Mouse (Mus musculus) midbrain, embryonic 16.5 days (tissue): ENCODE data around the gene Ralb. TPM values are rescaled to one million over a fixed set of nuclear protein-coding genes. Genes with fewer than 3 reads are reported as not detected.

Experiments
- ATAC-seq: fragments of 200-750 bp; cut with Nextera tagmentation; 2 replicates; pipeline ENCODE4 v1.8.0; 2017; ENCODE audit warnings: moderate TSS enrichment
- H3K27ac ChIP-seq: fragments of 300-500 bp; sonication (generic); 2 replicates; pipeline ENCODE4 v1.5.1; 2014; ENCODE audit warnings: mild to moderate bottlenecking, low read length, mixed read lengths
- H3K27me3 ChIP-seq: fragments of 300-500 bp; sonication (generic); 2 replicates; pipeline ENCODE4 v1.6.1; 2014; ENCODE audit warnings: low read depth, low read length, mixed read lengths; ENCODE audit not compliant: control insufficient read depth, insufficient read depth
- H3K36me3 ChIP-seq: fragments of 300-500 bp; sonication (generic); 2 replicates; pipeline ENCODE4 v1.6.1; 2014; ENCODE audit warnings: mild to moderate bottlenecking, low read length, moderate library complexity, mixed read lengths; ENCODE audit not compliant: control insufficient read depth, insufficient read depth
- H3K4me1 ChIP-seq: fragments of 300-500 bp; sonication (generic); 2 replicates; pipeline ENCODE4 v1.6.1; 2014; ENCODE audit warnings: mild to moderate bottlenecking, low read length, mixed read lengths; ENCODE audit not compliant: control insufficient read depth, insufficient read depth
- H3K4me2 ChIP-seq: fragments of 300-500 bp; sonication (generic); 2 replicates; pipeline ENCODE4 v1.6.1; 2014; ENCODE audit warnings: mild to moderate bottlenecking, low read length, mixed read lengths
- H3K4me3 ChIP-seq: fragments of 300-500 bp; sonication (generic); 2 replicates; pipeline ENCODE4 v1.5.1; 2014; ENCODE audit warnings: low read depth, mild to moderate bottlenecking, low read length, moderate library complexity, mixed read lengths
- H3K9ac ChIP-seq: fragments of 300-500 bp; sonication (generic); 2 replicates; pipeline ENCODE4 v1.6.1; 2014; ENCODE audit warnings: low read depth, low read length, mixed read lengths
- H3K9me3 ChIP-seq: fragments of 300-500 bp; sonication (generic); replicated peaks from 2 replicates; pipeline ENCODE4 v1.6.1; 2014; ENCODE audit warnings: mild to moderate bottlenecking, low read length, mixed read lengths; ENCODE audit not compliant: control insufficient read depth, poor library complexity, severe bottlenecking
- WGBS: fragments of 180-500 bp; shearing (Covaris S2); extraction: QIAGEN DNeasy Blood & Tissue Kit; methylation state at CpG from one replicate; pipeline ENCODE4 v1.1.7; 2014; 5-methylcytosine and 5-hydroxymethylcytosine counted together
- polyA plus RNA-seq: library from polyadenylated mRNA; unstranded; fragments of >200 nt; fragmentation: Nextera tagmentation; extraction: Ambion mirVana; gene quantifications from 2 replicates; pipeline ENCODE4 v1.2.1, GENCODE M21; 2015

The Ralb gene
- polyA plus RNA-seq, 1 experiment from 2014 or later = 60.8 TPM

- Histone ChIP-seq H3K27me3 (no peaks in the 10 kb centered on the region), H3K4me2 (no peak overlapping the region), H3K27ac (no peak overlapping the region), H3K9me3 (no peaks in the 10 kb centered on the region), H3K4me1 (no peaks in the 10 kb centered on the region), H3K36me3 (no peaks in the 10 kb centered on the region), H3K4me3 (no peak overlapping the region), H3K9ac (no peak overlapping the region)
- 71% methylated on average over 6 of the region's 6 CpGs for WGBS
- ATAC-seq = no peak
These were observed 67.2 kb downstream of the Ralb start for GRCm38 (mm10) chr1:119437401-119437800.

DNA sequence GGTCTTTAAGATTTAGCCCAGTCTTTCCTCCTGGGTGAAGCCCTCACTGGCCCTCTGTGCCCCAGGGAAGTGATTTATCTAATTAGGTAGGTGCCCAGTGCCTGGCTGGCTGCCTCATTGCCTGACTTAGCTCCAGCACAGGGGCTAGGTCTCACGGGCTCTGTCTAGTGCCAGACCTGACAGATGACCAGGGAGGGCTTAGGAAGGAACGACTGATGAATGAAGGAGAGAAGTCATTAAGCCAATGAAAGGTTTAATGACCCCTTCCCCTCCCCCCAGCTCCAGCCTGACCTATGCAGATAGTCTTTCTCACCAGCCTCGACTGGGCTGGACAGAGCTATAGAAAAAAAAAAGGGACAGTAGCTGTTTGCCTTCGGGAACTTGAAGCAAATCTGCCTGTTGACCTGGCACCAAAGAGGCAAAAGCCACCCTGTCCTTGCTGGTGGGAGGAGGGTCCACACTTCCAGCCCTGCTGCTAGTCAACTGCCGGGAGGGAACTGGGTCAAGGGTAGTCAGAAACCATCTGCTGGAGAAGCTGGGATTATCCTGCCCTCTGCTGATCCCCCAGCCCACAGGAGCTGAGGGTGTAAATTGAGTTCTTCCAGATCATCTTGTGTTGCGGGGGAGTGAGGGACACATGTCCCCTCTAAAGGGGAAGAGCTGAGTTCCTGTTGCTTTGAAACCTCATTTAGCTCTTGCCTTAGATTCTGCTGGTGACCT is 80.3 kb downstream of the Ralb start:
- no peak for ATAC-seq
- 39% methylated on average over 6 of the region's 6 CpGs for WGBS

GRCm38 (mm10) chr1:119423510-119423909 is 81.1 kb downstream of the Ralb start:
- Histone ChIP-seq H3K4me1 (peaks cover 21% of the 10 kb centered on the region), H3K4me2 (no peak overlapping the region)

More for the DNA sequence above, 80.3 kb downstream of the Ralb start:
- Histone ChIP-seq H3K4me2 (no peak overlapping the region), H3K27me3 (peaks cover 19% of the 10 kb centered on the region), H3K27ac (no peak overlapping the region), H3K4me3 (no peak overlapping the region), H3K9ac (no peak overlapping the region), H3K36me3 (no peaks in the 10 kb centered on the region), H3K4me1 (peaks cover 21% of the 10 kb centered on the region), H3K9me3 (no peaks in the 10 kb centered on the region)

GRCm38 (mm10) chr1:119422460-119423015 is 82.1 kb downstream of the Ralb start:
- peaks cover 30% of the 10 kb centered on the region for H3K27me3 ChIP-seq
- no peaks in the 10 kb centered on the region for H3K36me3 ChIP-seq
- peak overlapping the region; percentile 98 for H3K4me2 ChIP-seq
- H3K4me1 ChIP-seq = peaks cover 21% of the 10 kb centered on the region
- ATAC-seq = no peak
- peak overlapping the region; percentile 70 for H3K9ac ChIP-seq
- no peaks in the 10 kb centered on the region for H3K9me3 ChIP-seq
- H3K4me3 ChIP-seq = peak overlapping the region; percentile 57
- under 1% methylated on average over 31 of the region's 32 CpGs for WGBS
- no peak overlapping the region for H3K27ac ChIP-seq

More at GRCm38 (mm10) chr1:119423510-119423909, 81.1 kb downstream of the Ralb start:
- Histone ChIP-seq H3K4me3 (no peak overlapping the region), H3K27ac (no peak overlapping the region), H3K27me3 (peaks cover 20% of the 10 kb centered on the region), H3K9me3 (no peaks in the 10 kb centered on the region), H3K36me3 (no peaks in the 10 kb centered on the region), H3K9ac (no peak overlapping the region)
- ATAC-seq = no peak
- 1% methylated on average over 14 of the region's 14 CpGs for WGBS

- Histone ChIP-seq H3K27me3 (peaks cover 35% of the 10 kb centered on the region), H3K9me3 (no peaks in the 10 kb centered on the region), H3K36me3 (no peaks in the 10 kb centered on the region), H3K9ac (peak within 1 kb of the TSS; percentile 70), H3K4me2 (peak within 1 kb of the TSS; percentile 98), H3K27ac (peak within 1 kb of the TSS; percentile 28), H3K4me1 (peaks cover 21% of the 10 kb centered on the region), H3K4me3 (peak within 1 kb of the TSS; percentile 57)
- ATAC-seq = peak; percentile 57
- WGBS = under 1% methylated on average over 67 of the region's 92 CpGs
These were observed 82.8 kb downstream of the Ralb start, which contains the start of gene Inhbb for GRCm38 (mm10) chr1:119421576-119422421. TSS of gene Inhbb (minus strand) at chr1:119422248.

- H3K9ac ChIP-seq = peak overlapping the region; percentile 70
- H3K27ac ChIP-seq = peak overlapping the region; percentile 28
- ATAC-seq = peak; percentile 14
- H3K9me3 ChIP-seq = no peaks in the 10 kb centered on the region
- H3K4me2 ChIP-seq = peak overlapping the region; percentile 98
- H3K36me3 ChIP-seq = no peaks in the 10 kb centered on the region
- H3K4me1 ChIP-seq = peaks cover 21% of the 10 kb centered on the region
- peaks cover 35% of the 10 kb centered on the region for H3K27me3 ChIP-seq
- H3K4me3 ChIP-seq = peak overlapping the region; percentile 57
- 0% methylated on average over 36 of the region's 78 CpGs for WGBS
These were observed 83.5 kb downstream of the Ralb start for GRCm38 (mm10) chr1:119420984-119421575.

Other genes starting within 250 kb of the Ralb start
- gene Inhbb, start 82.5 kb downstream of the Ralb start, polyA plus RNA-seq = 1.8 and 1.9 TPM in 2 replicates
- 19.2 and 19.7 TPM in 2 replicates for gene Tmem185b, start 21.4 kb upstream of the Ralb start, polyA plus RNA-seq
- 21.1 and 21.6 TPM in 2 replicates for gene Epb41l5, start 144.2 kb upstream of the Ralb start, polyA plus RNA-seq